Mouse (Mus musculus): ENCODE measurements around the gene C1d.
"Not testable (repeated sequence)": the region's sequence is repeated elsewhere in the genome, so short reads cannot be mapped to it uniquely, and the experiment has no call there.

C1d gene

GRCm38 (mm10) chr11:17257443-17257842, at the start of gene C1d:
Gene C1d (plus strand): TSS chr11:17257579.
- DNase-seq: peak; percentile 97 to 98

DNA sequence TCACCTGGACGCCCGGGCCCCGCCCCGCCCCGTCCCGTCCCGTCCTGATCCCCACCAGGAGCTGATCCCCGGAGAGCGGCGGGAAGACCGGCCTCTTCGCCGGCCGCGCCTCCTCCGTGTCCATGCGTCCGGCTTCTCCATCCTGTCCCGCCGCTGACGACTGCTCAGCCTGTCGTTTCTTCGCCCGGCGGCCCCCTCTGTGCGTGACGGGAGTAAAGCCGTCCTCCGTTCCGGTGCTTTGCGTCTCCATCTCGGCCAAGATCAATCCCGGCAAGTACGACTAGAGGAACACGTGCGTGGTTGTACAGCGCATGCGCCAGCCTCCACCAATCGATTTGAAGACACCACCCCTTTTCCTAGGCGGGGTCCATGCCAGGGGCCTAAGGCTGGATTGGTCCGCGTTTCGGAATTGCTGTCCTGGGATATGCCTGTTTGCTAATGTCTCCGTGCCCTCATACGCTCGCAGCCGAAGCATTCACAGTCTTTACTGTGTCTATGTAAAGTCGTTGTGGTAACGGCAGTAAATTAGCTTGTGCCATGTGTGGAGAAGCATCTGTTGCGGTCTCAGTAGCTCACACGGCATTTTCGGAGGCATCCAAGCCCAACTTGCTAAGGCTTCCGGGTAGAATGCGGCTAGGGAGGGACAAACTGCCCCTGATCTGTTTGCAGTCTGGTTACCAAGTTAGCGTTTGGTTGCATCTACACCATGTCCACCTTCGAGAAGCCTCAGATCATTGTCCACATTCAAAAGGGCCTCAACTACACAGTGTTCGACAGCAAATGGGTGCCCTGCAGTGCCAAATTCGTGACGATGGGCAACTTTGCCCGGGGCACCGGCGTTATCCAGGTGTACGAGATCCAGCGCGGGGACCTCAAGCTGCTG, 45.9 kb upstream of the C1d start, which contains the start of gene Pno1:
TSS of gene Pno1 (minus strand) at position 311 of the 883 bp plus-strand sequence.
- peak; percentile 98 to 99 for DNase-seq

GRCm38 (mm10) chr11:17212141-17212495, 45.3 kb upstream of the C1d start:
- DNase-seq: no peak

- DNase-seq: no peak
Observed at GRCm38 (mm10) chr11:17212903-17213509, 44.4 kb upstream of the C1d start.

GRCm38 (mm10) chr11:17215475-17215874, 41.9 kb upstream of the C1d start:
- DNase-seq: no peak

DNA sequence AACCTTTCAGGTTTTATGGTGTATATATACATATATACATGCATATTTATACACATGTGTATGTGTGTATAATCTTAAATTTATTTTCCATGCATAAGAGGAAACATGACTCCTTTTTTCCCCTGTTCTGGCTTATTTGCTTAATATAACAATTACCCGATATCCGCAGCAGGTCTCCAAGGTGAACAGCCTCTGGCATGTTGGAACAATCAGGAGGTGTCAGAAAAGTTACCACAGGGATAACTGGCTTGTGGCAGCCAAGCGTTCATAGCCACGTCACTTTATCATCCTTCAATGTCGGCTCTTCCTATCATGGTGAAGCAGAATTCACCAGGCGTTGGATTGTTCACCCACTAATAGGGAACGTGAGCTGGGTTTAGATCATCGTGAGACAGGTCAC, 36.3 kb upstream of the C1d start:
- DNase-seq: no peak

DNA sequence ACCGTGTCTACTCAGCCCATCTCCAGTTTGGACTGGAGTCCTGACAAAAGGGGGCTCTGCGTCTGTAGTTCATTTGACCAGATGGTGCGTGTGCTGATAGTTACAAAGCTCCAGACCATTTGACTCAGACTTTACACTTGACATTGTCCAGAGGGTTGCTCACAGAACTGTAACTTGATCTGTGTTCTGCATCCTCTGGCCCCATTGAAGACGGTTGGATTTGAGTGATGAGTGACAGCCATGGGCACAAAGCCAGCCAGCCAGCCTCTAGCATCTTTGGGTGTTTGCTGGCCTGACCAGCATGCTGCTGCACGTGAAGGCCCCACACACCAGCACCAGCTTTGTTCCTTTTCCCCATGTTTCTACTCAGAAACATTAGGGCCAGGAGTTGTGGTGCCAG, 24.6 kb upstream of the C1d start:
- DNase-seq: no peak

DNA sequence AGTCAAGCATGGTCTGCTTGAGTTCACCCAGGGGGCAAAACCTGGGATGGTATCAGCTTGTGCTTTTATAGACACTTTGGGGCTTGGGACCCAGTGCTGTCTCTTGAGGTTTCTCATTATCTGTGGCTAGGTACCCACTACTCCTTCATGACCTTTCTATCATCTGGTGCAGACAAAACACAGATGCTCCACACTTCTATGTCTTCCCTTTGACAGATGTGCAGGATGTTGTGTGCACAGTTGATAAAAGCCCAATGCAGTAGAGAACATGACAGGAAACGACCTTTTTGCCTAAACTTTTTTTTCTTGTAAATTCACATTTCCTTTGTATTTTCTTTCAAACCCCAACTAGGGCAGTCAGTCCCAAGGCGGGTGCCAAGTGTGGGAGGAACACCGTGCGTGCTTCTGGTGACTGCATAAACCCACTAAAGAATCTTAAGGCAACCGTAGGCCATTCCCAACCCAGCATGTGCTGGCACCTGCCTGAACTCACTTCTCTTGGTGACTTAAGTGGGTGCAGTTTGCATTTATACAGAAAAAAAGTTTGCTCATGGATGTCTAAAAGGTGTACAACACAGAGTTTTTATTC, 20.8 kb upstream of the C1d start:
- no peak for DNase-seq

DNA sequence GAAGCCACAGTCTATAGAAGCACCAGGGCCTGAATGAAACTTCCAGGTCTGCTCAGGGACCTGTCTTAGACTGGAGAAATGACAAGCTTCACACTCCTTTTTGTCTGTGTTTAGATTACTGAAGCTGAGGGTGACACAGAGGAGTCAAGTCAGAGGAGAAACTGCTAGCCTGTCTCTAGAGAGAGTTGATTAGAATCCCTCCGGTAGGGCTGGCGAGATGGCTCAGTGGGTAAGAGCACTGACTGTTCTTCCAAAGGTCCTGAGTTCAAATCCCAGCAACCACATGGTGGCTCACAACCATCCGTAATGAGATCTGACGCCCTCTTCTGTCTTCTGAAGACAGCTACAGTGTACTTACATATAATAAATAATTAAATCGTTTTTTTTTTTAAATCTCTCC, 18.8 kb upstream of the C1d start:
- not testable (repeated sequence) for DNase-seq

DNA sequence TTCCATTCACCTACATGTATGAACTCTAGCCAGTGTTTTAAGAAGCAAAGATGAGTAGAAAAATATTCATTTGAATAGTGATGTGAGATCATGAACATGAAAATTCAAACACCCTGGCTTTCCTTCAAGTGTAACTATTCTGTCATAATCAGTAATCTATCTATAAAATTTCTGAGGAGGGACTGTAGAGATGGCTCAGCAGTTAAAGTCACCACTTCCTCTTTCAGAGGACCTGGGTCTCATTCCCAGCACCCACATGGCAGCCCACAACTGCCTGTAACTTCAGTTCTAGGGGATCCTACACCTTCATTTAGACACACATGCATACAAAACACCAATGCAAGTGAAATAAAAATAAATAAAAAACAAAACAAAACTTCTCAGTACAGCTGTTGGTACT, 8.7 kb upstream of the C1d start:
- DNase-seq: no peak

DNA sequence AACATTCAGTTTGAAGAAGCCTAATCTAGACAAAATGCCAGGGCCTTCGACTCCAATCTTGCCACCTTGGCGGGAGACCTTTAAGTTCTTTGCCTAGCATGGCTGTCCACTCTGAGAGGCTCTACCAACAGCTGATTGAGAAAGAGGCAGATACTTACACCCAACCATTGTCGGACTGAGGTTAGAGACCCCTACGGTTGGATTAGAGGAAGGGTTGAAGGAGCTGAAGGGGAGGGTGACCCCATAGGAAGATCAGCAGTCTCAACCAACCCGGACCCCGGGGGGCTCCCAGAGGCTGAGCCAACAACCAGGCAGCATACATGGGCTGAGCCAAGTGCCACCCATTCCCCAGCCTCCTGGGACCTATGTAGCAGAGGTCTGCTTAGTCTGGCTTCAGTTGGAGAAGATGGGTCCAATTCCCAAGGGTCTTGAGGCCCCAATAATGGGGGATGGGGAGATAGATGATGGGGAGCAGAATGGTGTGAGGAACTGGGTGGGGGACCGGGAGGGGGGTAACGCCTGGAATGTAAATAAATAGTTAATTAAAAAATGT, 490 bp upstream of the C1d start:
- no peak for DNase-seq

- peak; percentile 37 to 61 for DNase-seq
Observed at GRCm38 (mm10) chr11:17257861-17258260, 482 bp downstream of the C1d start.

GRCm38 (mm10) chr11:17267176-17267575, 9.8 kb downstream of the C1d start:
- DNase-seq: no peak

DNA sequence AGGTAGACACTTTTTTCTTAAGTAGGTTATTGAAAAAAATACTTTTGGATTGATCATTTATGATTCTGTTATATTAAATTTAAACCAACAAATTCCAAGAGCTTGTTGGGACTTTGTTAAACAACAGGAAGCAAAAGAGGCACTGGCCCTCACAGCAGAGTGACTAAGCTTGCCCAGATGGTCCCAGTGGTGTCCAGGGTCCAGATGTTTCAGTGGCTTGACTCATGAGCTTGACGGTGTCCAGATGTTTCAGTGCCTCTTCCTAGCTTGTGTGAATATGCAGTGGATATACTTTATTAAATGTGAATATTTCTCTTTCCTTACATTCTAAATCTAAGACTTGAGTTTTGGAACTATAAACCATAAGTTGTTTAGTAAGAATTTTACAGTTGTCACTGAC, 11.4 kb downstream of the C1d start:
- no peak for DNase-seq

DNA sequence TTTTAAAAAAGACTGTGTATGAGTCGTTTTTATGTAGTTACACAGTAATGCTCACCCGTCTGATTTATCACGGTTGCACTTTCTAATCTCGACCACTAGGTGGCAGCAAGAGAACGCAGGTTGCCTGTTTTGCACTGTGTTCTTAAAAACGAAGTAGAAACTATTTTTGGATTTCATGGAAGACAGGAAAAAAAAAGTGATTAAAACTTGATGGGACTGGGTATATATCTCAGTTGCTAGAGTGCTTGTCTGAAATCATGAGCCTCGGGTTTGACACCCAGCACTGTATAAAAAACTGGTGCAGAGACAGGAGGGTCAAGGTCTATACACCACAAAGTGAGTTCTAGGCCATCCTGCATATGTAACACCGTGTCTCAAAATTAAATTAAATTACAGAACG, 22.6 kb downstream of the C1d start:
- DNase-seq: peak in 1 of 2 experiments; percentile 27

DNA sequence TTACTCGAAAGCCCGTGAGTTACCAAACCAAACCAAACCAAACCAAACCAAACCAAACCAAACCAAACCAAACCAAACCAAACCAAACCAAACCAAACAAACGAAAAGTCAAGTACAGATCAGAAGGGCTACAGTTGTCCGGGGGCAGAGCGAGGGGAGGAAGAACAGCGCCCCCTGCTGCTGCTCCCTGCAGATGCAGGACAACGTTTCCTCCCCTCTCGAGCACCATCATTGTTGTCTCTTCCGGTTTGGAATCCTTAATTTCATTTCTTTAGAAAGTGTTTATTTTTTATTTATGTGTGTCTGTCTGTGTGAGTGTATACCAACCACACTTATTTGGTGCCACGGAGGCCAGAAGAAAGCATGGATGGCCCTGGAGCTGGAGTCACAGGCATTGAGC, 26.7 kb downstream of the C1d start:
- DNase-seq: peak in 1 of 2 experiments; percentile 32

GRCm38 (mm10) chr11:17288884-17289283, 31.5 kb downstream of the C1d start:
- DNase-seq: no peak

GRCm38 (mm10) chr11:17306007-17306891, 48.9 kb downstream of the C1d start:
- no peak for DNase-seq

DNA sequence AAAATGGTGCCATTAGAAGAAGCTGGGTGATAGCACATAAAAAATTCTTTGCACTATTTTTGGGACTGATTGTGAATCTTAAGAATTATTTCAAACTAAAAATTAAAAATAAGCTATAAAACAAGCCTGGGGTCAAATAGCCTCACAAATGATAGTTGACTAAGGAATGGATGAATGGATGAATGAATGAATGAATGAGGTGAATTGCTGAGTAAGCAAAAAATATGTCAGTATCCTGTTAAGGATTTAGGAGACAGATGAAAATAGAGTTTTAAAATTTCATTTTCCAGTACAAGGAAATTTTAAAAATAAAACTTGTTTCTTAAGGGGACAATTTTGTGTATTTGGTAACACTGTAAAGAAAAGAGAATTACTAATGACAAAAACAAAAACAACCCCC, 50.1 kb downstream of the C1d start:
- no peak for DNase-seq
